Mouse (Mus musculus): Measurements from ENCODE around the gene Rtn4.
"Not testable (repeated sequence)": the region's sequence is repeated elsewhere in the genome, so short reads cannot be mapped to it uniquely, and the experiment has no call there.

Gene Rtn4

DNA sequence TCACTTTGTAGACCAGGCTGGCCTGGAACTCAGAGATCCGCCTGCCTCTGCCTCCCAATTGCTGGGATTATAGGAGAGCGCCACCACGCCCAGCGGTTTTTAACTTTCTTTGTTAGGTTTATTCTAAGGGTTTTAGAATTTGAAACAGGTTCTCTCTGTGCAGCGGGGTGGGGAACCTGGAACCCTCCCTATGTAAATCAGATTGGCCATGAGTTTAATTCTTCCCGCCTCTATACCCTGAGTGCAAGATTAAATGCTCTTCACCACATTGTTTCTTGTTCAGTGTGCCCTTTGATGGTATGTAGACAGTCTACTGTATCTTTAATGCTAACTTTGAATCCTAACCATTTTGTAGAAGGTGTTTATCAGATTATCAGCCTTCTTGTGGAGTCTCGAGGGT lies 21.4 kb downstream of the Rtn4 start:
- DNase-seq (ENCODE audit: low spot score in 2 of 2), result no peak

- DNase-seq (ENCODE audit: low spot score in 2 of 2), result no peak
Observed at GRCm38 (mm10) chr11:29714789-29715188, 22.0 kb downstream of the Rtn4 start.

DNA sequence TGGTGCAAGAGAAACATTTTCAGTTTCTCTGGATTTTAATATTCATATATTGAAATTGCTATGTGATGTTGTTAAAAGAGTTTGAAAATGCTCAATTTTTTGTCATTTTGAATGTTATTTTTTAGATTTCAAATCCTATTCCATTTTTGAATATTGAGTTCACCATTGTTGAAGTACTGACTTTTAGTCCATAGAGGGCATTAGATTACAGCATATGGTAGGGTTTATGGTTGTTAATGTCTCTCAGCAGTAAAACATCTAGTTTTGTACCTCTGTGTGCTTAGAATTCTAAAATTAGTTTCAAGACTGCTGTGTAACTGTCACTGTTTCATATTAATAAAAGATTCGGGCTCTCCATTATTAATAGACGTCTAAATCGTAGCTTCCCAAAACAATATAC lies 22.8 kb downstream of the Rtn4 start:
- DNase-seq (ENCODE audit: low spot score in 2 of 2), result no peak

- DNase-seq (ENCODE audit: low spot score in 2 of 2), result no peak
Observed at GRCm38 (mm10) chr11:29718541-29718940, 25.8 kb downstream of the Rtn4 start.

DNA sequence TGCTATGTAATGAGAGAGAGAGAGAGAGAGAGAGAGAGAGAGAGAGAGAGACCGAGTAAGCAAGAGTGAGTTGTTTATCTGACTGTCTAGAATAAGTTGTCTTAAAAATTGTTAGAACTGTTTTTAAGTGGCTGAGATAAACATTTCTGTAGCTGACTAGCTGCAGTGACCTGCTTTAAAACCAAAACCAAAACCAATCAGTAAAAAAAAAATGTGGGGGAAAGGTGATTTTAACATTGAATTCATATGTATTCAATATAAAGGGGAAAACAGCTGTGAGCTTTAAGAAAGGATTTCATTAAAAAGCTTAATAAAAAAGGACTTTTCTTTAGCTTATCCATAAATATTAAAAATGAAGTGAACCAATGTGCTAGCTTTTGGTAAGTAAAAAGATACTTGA lies 26.9 kb downstream of the Rtn4 start:
- no peak for DNase-seq (ENCODE audit: low spot score in 2 of 2)

DNA sequence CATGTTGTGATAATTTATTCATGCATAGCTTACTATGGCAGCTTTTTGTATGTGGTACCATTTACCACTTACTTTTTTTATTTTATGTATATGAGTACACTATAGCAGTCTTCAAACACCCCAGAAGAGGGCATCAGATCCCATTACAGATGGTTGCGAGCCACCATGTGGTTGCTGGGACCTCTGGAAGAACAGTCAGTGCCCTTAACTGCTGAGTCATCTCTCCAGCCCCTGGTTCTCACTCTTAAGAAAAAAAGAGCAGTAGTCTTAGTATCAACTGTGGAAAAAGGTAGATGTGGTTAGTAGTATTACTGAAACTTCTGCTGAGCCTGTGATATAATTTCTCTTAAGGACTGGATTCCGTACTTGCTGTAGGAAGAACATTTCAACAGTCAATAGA lies 31.5 kb downstream of the Rtn4 start:
- no peak for DNase-seq (ENCODE audit: low spot score in 2 of 2)

GRCm38 (mm10) chr11:29725167-29725566 lies 32.4 kb downstream of the Rtn4 start:
- no peak for DNase-seq (ENCODE audit: low spot score in 2 of 2)

DNA sequence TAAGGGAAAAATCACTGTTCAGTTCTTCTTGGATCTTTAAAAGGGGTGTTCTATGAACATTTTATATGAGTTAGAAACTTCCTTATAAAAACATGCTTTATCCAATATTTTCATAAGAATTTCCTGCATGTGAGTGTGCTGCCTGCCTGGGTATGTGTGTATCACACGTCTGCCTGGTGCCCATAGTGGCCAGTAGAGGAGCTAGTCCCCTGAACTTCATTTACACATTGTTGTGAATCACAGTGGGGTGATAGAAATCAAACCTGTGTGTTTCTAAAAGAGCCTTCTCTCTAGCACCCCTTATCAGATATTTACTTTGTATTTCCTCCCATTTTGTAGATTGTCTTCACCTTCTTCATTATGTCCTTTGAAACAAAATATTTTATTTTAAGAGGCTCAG lies 32.9 kb downstream of the Rtn4 start:
- no peak for DNase-seq (ENCODE audit: low spot score in 2 of 2)

GRCm38 (mm10) chr11:29727901-29728300 lies 35.2 kb downstream of the Rtn4 start:
- no peak for DNase-seq (ENCODE audit: low spot score in 2 of 2)

DNA sequence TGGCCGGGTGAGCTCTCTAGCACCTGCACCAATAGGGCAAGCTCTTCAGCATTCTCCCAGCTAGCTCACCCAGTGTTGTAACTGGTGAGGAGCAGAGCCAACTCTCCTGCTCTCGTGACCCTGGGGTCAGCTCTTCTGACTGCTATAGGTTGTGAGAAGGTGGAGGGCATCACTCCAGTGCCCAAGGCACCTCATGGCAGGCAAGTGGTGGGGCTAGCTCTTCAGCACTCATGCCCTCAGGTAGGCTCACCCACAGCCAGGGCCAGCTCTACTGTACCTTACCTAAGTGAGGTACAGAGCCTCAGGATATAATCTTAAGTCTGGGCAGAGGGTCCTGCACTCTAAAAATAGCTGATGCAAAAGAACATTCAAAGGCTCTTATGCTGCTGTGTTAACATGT lies 47.0 kb downstream of the Rtn4 start:
- no peak for DNase-seq (ENCODE audit: low spot score in 2 of 2)

- DNase-seq (ENCODE audit: low spot score in 2 of 2), result no peak
Observed at GRCm38 (mm10) chr11:29744760-29745430, 52.1 kb downstream of the Rtn4 start.

DNA sequence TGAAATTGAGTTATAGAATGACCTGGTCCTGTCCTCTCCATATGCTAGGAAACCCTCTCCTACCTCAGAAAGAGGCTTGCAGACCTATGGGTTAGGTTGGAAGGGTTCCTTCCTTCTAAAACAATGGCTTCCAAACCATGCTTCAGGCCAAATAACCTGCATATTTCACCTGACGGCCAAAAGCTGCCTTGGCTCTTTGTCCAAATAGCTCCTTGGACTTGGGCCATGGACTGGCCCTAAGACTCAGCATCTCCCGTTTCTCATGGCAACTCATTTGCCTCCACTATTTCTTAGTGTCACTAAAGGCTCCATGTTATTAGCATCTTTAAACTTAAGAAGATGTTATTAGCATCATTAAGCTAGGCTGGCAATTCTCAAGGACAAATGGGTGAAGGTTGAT lies 52.8 kb downstream of the Rtn4 start:
- no peak for DNase-seq (ENCODE audit: low spot score in 2 of 2)

DNA sequence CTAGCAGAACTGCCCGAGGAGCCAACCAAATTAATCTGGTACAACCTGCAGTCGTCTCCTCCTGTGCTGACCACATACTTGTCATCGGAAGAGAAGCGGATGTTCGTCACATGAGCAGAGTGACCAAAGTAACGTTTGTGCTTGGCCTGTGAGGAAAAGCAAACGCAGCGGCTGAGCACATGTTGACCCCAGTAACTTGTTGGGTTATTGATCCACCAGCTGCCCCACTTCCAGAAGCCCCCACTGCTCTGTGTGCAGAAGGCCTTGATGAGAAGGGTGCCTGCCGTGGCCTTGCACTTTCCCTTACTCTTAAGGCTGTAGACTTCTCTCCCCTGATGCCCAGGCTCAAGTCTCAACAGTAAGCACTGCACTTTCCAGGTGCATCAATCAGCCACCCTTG lies 53.5 kb downstream of the Rtn4 start:
- DNase-seq (ENCODE audit: low spot score in 2 of 2), result peak in 1 of 2 experiments; percentile 53

- peak in 1 of 2 experiments; percentile 28 for DNase-seq (ENCODE audit: low spot score in 2 of 2)
Observed at GRCm38 (mm10) chr11:29747365-29747764, 54.6 kb downstream of the Rtn4 start.

DNA sequence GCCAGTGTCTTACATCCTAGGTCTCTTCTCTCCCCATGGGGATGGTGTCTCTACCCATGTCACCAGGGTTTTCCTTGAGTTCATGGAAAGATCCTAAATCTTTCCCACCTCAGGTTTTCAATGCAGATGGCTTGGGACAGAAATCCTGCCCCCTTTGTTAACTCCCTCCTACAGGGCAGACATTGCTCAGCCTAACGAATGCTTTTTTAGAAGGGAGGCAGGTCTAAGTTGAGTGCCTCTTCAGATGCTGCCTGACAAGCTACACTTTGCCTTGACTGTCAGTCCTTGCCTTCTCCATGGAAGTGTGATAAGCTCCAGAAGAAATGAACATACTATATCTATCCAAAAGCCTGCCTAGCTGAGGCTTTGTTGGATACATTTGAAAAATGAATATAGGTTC lies 55.1 kb downstream of the Rtn4 start:
- no peak for DNase-seq (ENCODE audit: low spot score in 2 of 2)

DNA sequence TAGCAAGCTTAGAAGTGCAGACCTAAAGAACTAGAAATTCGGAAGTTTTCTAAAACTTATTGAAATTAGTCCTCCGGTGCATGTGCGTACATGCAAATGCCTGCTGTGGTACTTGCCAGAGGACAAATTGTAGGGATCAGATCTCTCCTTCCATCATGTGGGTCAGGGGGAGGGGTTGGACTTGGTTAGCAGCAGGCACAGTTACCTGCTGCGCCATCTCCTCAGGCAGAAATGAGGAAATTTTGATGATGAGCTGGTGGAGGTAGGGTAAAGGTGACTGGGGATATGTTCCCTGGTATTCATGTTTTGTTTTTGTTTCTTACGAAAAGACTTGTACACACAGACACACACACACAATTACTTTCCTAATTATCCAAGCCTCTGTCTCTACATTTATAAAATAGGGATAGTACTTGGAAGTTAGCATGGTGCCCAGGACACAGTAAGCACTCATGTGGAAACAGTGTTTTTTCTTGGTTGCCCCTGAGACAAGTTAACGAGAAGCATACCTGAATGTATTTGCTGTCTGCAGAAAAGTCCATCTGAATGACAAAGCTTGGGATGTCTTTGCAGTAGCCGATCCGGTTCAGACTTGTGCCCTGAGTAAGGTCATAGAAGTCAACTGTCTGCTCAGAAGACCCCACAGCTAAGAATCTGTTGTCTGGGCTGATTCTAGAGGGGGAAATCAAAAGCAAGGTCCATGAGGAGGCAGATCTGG lies 56.2 kb downstream of the Rtn4 start:
- peak in 1 of 2 experiments; percentile 34 for DNase-seq (ENCODE audit: low spot score in 2 of 2)

DNA sequence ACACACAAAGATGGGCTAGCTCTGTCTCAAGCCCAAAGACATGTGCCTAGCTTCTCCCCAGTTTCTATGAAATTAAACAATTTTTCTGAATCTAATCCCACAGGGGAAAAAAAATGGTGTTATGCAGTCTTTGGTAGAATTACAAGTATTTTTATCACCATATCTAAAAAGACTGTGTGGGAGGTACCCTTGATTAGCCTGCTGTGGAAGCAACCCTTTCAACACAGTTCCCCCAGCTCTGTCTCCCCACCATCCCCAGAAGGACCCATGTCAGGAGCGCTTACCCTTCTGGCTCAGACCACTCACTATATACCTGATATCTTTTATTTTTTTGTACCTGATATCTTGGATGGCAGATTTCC lies 56.7 kb downstream of the Rtn4 start:
- no peak for DNase-seq (ENCODE audit: low spot score in 2 of 2)

- DNase-seq (ENCODE audit: low spot score in 2 of 2), result peak in 1 of 2 experiments; percentile 20
Observed at GRCm38 (mm10) chr11:29751013-29751412, 58.3 kb downstream of the Rtn4 start.

GRCm38 (mm10) chr11:29751648-29752611 lies 59.2 kb downstream of the Rtn4 start:
- DNase-seq (ENCODE audit: low spot score in 2 of 2), result peak in 1 of 2 experiments; percentile 47

DNA sequence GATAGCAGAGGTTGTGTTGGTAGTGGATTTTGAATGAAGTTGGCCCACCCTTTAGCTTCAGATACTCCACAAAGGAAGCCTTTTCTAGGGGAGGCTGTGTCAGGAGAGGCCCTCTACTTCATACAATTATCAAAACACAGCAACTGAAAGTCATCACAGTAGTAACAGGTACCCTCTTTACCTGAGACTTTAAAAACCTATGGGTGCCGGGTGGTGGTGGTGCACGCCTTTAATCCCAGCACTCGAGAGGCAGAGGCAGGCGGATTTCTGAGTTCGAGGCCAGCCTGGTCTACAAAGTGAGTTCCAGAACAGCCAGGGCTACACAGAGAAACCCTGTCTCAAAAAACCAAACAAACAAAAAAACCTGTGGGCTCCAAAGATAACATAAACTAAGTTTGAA lies 63.3 kb downstream of the Rtn4 start:
- not testable (repeated sequence) for DNase-seq (ENCODE audit: low spot score in 2 of 2)

- no peak for DNase-seq (ENCODE audit: low spot score in 2 of 2)
Observed at GRCm38 (mm10) chr11:29758617-29759016, 65.9 kb downstream of the Rtn4 start.

GRCm38 (mm10) chr11:29761387-29761786 lies 68.6 kb downstream of the Rtn4 start:
- DNase-seq (ENCODE audit: low spot score in 2 of 2), result no peak

All from spleen, postnatal 4 days (tissue).